Comparison of ENCODE assay signal across 19 mouse cellular contexts in the genomic region with DNA sequence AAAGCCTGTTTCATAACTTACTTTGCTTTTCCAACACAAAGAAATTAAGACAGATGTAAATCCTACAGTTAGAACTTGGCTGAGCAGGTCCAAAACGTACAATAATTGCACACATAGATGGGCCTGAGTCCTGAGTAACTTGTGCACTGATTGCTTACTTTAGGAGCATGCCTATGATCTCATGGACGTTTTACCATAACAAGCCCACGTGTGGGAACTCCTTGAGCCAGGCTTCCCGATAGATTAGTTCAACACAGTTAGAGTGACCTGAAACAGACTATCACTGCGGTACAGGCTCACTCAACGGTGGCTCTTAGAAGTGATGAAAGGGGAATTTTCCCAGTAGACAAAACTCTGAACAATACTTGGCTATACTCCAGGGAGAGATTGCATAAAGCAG.
"Had no signal": no experiment of that assay in that cellular context is flagged by ENCODE, and none has a peak within 500 bp of the region (broad histone marks: within the 10 kb centered on the region; RNA-seq: fewer than 3 reads in every experiment).

No protein-coding gene starts in this region.

- H3K4me3 ChIP-seq: layer of hippocampus, adult 2 months; liver, embryonic 13.5 days; midbrain, embryonic 12.5 days; midbrain, embryonic 15.5 days; neural tube, embryonic 13.5 days had no signal

- H3K4me2 ChIP-seq: liver, embryonic 13.5 days; midbrain, embryonic 12.5 days; midbrain, embryonic 15.5 days; neural tube, embryonic 13.5 days had no signal

- H3K9me3 ChIP-seq: liver, embryonic 13.5 days; midbrain, embryonic 12.5 days; midbrain, embryonic 15.5 days; neural tube, embryonic 13.5 days had no signal

- ATAC-seq: midbrain, embryonic 15.5 days had no signal

- H3K9ac ChIP-seq: liver, embryonic 13.5 days; midbrain, embryonic 12.5 days; midbrain, embryonic 15.5 days; neural tube, embryonic 13.5 days had no signal

- H3K36me3 ChIP-seq: liver, embryonic 13.5 days; midbrain, embryonic 12.5 days; midbrain, embryonic 15.5 days; neural tube, embryonic 13.5 days had no signal

- DNase-seq: kidney, adult 2 months; kidney, postnatal 25 days; layer of hippocampus, adult 9-11 months; liver, embryonic 13.5 days; lung, adult 2 months; lung, postnatal 10 days; right cerebral cortex, adult 18-20 months; right cerebral cortex, postnatal 14 days; right cerebral cortex, postnatal 4 days; thymus, adult 2 months; thymus, postnatal 14 days; thymus, postnatal 4 days had no signal

- H3K27me3 ChIP-seq: liver, embryonic 13.5 days; midbrain, embryonic 12.5 days; midbrain, embryonic 15.5 days; neural tube, embryonic 13.5 days had no signal

- H3K27ac ChIP-seq: kidney, postnatal 0 days; layer of hippocampus, adult 2 months; liver, embryonic 13.5 days; macrophage; midbrain, embryonic 12.5 days; midbrain, embryonic 15.5 days; neural tube, embryonic 13.5 days; stomach, postnatal 0 days had no signal

- H3K4me1 ChIP-seq: midbrain, embryonic 12.5 days; midbrain, embryonic 15.5 days had no signal
